Mouse (Mus musculus): ENCODE measurements at regions not wholly inside any gene's neighbourhood (a gene's known extent, or its start where the extent isn't known, plus 50 kb on each side); places are given as distances from the start of the nearest gene placed in this dataset.

DNA sequence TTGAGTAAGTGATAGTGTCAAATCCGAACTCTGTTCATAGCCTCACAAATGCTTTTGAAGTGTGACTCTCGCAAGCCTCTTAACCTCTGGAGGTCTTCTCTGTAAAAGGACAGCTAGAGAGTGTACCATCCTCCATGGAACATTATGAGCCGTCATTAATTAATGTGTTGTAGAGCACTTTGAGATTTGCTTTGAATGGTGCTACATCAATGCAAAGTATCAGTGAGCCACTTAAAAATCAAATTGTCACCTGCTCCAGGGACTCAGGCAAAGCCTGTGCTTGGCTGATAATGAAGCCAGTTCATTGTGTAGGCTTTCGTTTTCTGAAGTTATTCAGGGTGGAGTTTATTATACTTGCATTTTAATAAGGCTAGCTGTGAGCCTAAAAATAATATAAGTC lies 801.8 kb upstream of the B3galt2 start:
- Histone ChIP-seq H3K9me3 (no peaks in the 10 kb centered on the region), H3K9ac (no peak overlapping the region), H3K27ac (no peak overlapping the region), H3K36me3 (no peaks in the 10 kb centered on the region), H3K4me2 (replicated peaks) (no peak overlapping the region), H3K4me3 (replicated peaks) (no peak overlapping the region), H3K4me1 (replicated peaks) (no peaks in the 10 kb centered on the region), H3K27me3 (replicated peaks) (no peaks in the 10 kb centered on the region)
- ATAC-seq: no peak
- 73% methylated on average over 4 of the region's 4 CpGs for WGBS

DNA sequence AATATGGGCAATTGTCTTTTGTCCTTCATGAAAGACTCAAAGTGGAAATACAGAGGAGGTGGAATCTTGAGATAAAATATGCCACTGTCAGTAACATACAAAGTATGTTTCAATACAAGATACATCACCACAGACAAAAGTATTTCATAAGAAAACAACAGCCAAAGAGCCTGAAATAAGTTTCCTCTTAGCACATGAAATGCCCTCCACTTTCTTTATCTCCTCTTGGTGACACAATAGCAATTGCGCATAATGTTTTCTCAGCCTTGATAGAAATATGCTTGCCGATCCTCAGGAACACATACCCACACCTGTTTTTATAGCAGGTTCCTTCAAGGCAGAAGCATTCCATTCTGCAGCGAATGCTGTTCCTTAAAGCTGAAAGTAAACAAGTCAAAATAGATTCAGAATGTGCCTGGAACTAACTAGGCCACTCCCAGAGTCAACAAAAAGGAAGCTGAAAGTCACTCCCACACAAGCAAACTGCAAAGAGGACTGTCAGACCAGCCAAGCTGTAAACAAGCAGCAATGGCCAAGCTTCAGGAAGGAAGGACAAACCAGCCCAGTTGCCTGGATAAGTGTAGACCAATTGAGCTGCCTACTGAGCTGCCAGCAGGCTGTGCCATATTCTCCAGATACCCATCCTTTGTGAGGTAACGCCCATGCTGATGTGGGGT lies 773.3 kb upstream of the B3galt2 start:
- H3K4me1 ChIP-seq (replicated peaks): no peaks in the 10 kb centered on the region
- H3K4me2 ChIP-seq (replicated peaks): no peak overlapping the region
- no peak overlapping the region for H3K9ac ChIP-seq
- H3K27ac ChIP-seq: no peak overlapping the region
- no peaks in the 10 kb centered on the region for H3K9me3 ChIP-seq
- H3K4me3 ChIP-seq (replicated peaks): no peak overlapping the region
- no peaks in the 10 kb centered on the region for H3K27me3 ChIP-seq (replicated peaks)
- ATAC-seq: no peak
- WGBS: 55% methylated on average over 4 of the region's 4 CpGs
- no peaks in the 10 kb centered on the region for H3K36me3 ChIP-seq

DNA sequence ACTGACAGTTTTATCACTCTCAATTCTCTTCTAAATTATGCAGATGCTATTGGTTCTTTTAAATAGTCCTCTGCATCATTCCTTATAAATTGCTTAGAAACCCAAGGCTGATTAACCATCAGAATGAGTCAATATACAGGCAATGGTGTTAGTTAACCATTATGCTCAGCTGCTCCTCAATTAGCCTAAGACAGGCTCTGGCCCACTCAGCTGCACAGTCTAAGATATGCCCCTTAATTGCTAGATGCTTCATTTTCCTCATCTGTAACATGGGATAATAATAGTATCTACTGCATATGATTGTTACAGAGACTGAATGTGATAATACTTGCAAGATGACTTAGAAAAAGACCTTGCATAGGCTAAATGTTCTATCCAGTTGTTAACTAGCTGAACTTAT lies 748.6 kb upstream of the B3galt2 start:
- Histone ChIP-seq H3K36me3 (no peaks in the 10 kb centered on the region), H3K27ac (no peak overlapping the region), H3K4me3 (replicated peaks) (no peak overlapping the region), H3K9me3 (no peaks in the 10 kb centered on the region), H3K27me3 (replicated peaks) (no peaks in the 10 kb centered on the region), H3K4me2 (replicated peaks) (no peak overlapping the region), H3K4me1 (replicated peaks) (no peaks in the 10 kb centered on the region), H3K9ac (no peak overlapping the region)
- no peak for ATAC-seq

DNA sequence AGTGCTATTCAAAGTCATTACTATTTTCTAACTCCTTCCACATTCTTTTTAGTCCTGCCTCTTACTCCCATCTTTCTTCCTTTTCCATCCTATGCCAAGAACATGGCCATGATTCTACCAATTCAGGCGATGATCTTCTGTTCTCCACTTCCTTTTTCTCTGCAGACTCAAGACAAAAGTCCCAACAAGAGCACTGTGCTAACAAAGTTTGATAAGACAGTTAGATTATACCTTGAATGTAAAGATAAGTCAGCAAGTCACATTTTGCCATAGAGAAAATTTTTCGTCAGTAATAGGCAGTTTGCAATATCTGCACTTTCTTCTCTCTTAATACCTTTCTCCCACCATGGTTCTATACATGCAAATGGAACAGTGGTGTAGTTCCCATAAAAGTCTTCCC lies 747.3 kb upstream of the B3galt2 start:
- Histone ChIP-seq H3K36me3 (no peaks in the 10 kb centered on the region), H3K4me2 (replicated peaks) (no peak overlapping the region), H3K27me3 (replicated peaks) (no peaks in the 10 kb centered on the region), H3K9ac (no peak overlapping the region), H3K4me3 (replicated peaks) (no peak overlapping the region), H3K4me1 (replicated peaks) (no peaks in the 10 kb centered on the region), H3K27ac (no peak overlapping the region), H3K9me3 (no peaks in the 10 kb centered on the region)
- no peak for ATAC-seq
- 79% methylated on average over 2 of the region's 2 CpGs for WGBS

DNA sequence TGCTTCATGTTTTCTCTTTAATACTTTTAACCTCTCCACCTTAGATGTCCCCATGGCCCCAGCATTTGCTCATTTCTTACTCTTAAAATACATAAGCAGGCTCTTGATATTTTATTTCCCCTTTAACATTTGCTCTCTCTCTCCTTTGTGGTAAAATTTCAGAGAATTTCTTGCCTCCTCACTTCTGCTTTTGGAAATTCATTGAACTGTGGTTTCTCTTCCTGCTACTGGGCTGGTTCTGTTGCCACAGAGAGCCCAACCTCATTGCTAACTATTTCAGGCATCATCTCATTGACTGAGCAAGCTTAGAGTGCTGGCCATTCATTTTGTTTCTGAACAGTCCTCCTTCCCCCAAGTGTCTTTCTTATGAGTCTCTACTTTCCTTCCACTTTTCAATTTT lies 746.3 kb upstream of the B3galt2 start:
- H3K4me3 ChIP-seq (replicated peaks): no peak overlapping the region
- H3K36me3 ChIP-seq: no peaks in the 10 kb centered on the region
- no peak overlapping the region for H3K27ac ChIP-seq
- no peaks in the 10 kb centered on the region for H3K4me1 ChIP-seq (replicated peaks)
- H3K9me3 ChIP-seq: no peaks in the 10 kb centered on the region
- H3K27me3 ChIP-seq (replicated peaks): no peaks in the 10 kb centered on the region
- H3K9ac ChIP-seq: no peak overlapping the region
- H3K4me2 ChIP-seq (replicated peaks): no peak overlapping the region
- ATAC-seq: no peak

DNA sequence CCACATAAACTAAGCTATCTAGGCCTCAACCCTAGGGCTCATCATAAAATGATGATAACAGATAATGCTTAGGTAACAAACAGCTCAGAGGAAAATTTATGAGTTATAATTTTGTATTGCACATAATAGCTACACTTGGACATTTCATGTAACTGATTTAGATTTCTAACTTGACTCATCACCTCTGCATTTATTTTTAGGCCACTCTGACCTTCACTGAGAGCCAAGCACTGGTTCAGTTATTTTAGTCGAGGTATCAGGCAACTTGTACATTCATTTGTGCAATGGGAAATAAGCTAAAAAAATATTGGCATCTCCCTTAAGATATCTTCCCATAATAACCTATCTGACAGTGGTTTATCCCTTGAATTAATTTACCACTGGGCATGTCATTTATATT lies 745.4 kb upstream of the B3galt2 start:
- no peaks in the 10 kb centered on the region for H3K36me3 ChIP-seq
- 73% methylated on average over 1 of the region's 1 CpGs for WGBS
- H3K4me1 ChIP-seq (replicated peaks): no peaks in the 10 kb centered on the region
- no peak for ATAC-seq
- H3K4me2 ChIP-seq (replicated peaks): no peak overlapping the region
- no peak overlapping the region for H3K4me3 ChIP-seq (replicated peaks)
- H3K9me3 ChIP-seq: no peaks in the 10 kb centered on the region
- no peaks in the 10 kb centered on the region for H3K27me3 ChIP-seq (replicated peaks)
- no peak overlapping the region for H3K27ac ChIP-seq
- H3K9ac ChIP-seq: no peak overlapping the region

DNA sequence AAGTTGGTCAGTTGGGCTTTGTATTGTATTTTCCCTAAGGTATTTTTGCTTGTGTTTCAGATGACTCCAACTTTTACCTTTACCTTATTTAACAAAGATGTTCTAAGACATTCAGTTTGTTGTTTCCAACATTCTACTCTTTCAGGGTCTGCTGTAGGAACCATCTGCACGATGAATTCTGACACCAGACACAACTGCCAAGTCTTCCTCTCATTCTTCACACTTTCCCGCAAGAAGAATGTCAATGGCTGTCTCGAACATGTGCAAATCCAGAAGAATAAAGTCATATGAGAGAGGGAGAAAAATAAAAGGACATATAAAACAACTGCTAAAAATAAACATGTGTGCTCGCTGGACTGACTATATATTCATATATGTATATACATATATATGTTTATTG lies 730.6 kb upstream of the B3galt2 start:
- ATAC-seq: no peak
- WGBS: 87% methylated on average over 4 of the region's 4 CpGs
- H3K4me2 ChIP-seq (replicated peaks): no peak overlapping the region
- no peaks in the 10 kb centered on the region for H3K36me3 ChIP-seq
- H3K9me3 ChIP-seq: no peaks in the 10 kb centered on the region
- H3K9ac ChIP-seq: no peak overlapping the region
- H3K4me1 ChIP-seq (replicated peaks): no peaks in the 10 kb centered on the region
- H3K27ac ChIP-seq: no peak overlapping the region
- no peaks in the 10 kb centered on the region for H3K27me3 ChIP-seq (replicated peaks)
- no peak overlapping the region for H3K4me3 ChIP-seq (replicated peaks)

DNA sequence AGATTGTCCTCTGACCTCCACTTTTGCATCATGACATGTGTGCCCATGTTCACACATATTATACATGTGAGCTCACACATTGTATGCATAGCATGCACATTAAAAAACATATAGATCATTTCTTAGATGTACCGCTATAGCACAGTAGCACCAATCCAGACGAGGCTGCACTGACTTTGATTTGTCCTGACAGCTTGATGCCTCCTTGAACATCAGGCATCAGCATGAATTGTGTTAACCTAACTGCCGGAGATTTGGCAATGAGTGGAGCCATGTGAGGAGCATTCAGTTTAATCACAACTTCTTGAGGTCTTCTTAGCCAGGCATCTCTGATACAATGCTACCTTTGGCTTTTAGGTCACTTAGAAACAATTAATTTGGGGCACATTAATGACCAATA lies 683.8 kb upstream of the B3galt2 start:
- Histone ChIP-seq H3K27ac (no peak overlapping the region), H3K4me1 (replicated peaks) (no peaks in the 10 kb centered on the region), H3K27me3 (replicated peaks) (no peaks in the 10 kb centered on the region), H3K36me3 (no peaks in the 10 kb centered on the region), H3K4me3 (replicated peaks) (no peak overlapping the region), H3K9ac (no peak overlapping the region), H3K4me2 (replicated peaks) (no peak overlapping the region), H3K9me3 (no peaks in the 10 kb centered on the region)
- 85% methylated on average over 3 of the region's 3 CpGs for WGBS
- no peak for ATAC-seq

DNA sequence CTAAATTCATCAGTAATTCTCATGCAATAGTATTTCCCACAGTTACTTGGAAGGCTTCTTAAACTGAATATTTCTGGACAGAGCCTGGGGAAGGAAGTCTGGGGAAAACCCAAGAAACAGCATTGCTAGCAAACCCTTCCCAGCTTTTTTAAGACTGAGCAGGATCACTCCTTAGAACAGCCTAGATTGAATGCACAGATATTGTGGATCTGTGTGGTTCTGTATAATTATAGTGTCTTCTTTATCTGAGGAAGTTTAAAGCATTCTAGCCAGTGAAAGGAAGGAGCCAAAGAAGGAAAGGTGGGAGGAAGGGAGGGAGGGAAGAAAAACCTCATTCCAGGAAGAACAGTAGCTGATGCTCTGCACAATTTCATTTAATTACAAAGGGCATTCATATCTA lies 669.0 kb upstream of the B3galt2 start:
- Histone ChIP-seq H3K4me2 (replicated peaks) (no peak overlapping the region), H3K4me1 (replicated peaks) (no peaks in the 10 kb centered on the region), H3K36me3 (no peaks in the 10 kb centered on the region), H3K9ac (no peak overlapping the region), H3K27ac (no peak overlapping the region), H3K4me3 (replicated peaks) (no peak overlapping the region), H3K9me3 (no peaks in the 10 kb centered on the region), H3K27me3 (replicated peaks) (no peaks in the 10 kb centered on the region)
- no peak for ATAC-seq

DNA sequence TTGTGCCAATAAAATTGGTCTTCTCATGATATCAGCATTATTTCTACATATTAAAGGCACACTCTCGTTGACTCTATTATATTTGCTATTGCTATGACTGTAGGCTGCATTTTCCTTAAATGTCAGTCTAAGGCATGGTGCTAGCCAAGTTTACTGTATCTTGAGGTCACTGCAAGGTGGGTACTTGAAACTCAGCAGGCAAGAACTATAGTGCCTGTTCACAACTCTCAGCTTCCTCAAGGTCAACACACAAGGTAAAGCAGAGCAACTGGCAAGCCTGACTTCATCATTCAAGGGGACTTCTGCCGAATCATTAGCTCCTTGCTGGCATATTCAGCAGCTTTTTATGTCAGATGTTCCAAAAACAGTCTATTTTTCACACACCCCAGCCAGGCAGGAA lies 667.1 kb upstream of the B3galt2 start:
- H3K36me3 ChIP-seq: no peaks in the 10 kb centered on the region
- WGBS: 66% methylated on average over 2 of the region's 2 CpGs
- no peaks in the 10 kb centered on the region for H3K27me3 ChIP-seq (replicated peaks)
- no peak overlapping the region for H3K4me2 ChIP-seq (replicated peaks)
- H3K4me1 ChIP-seq (replicated peaks): no peaks in the 10 kb centered on the region
- no peaks in the 10 kb centered on the region for H3K9me3 ChIP-seq
- H3K9ac ChIP-seq: no peak overlapping the region
- ATAC-seq: no peak
- H3K4me3 ChIP-seq (replicated peaks): no peak overlapping the region
- H3K27ac ChIP-seq: no peak overlapping the region

DNA sequence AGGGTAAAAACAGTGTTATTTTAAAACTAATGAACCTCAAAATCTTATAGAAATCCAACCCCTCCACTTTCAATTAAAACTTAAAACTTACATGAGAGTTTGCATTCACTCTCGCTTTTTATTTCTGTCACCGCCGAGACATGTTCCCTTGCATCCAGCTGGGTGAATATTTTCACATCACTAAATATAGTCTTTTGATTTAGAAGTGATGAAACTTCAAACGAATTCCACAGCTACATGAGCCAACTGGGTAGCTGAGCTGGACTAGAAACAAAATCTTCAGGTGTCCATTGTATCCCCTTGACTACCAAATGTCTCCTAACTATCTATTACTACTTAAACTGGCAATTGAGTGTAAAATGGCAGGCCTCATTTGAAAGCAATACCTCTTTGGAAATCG lies 657.5 kb upstream of the B3galt2 start:
- no peaks in the 10 kb centered on the region for H3K9me3 ChIP-seq

DNA sequence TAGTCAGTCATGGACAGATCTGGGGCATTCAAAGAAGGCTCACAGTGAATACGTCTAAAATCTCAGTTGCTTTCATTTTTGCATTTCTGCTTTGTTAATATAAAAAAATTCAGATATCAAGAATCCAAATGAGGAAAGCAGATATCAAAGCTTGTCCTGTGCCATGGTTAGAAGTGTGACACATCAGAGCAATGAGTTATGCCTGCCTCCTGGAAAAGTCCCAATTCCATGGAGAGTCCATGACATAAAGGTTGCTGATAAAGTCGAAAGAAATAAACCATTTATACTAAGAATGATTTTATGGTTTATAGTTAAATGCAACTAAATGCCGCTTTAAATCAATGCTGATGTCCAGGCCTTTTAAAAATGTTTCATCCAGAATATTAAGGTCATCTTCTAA lies 656.8 kb upstream of the B3galt2 start:
- 71% methylated on average over 3 of the region's 3 CpGs for WGBS
- no peak overlapping the region for H3K9ac ChIP-seq
- ATAC-seq: no peak
- no peaks in the 10 kb centered on the region for H3K4me1 ChIP-seq (replicated peaks)
- H3K36me3 ChIP-seq: no peaks in the 10 kb centered on the region
- H3K27ac ChIP-seq: no peak overlapping the region
- H3K4me3 ChIP-seq (replicated peaks): no peak overlapping the region
- H3K27me3 ChIP-seq (replicated peaks): no peaks in the 10 kb centered on the region
- H3K9me3 ChIP-seq: no peaks in the 10 kb centered on the region
- no peak overlapping the region for H3K4me2 ChIP-seq (replicated peaks)

More for the DNA sequence above, 657.5 kb upstream of the B3galt2 start:
- Histone ChIP-seq H3K27me3 (replicated peaks) (no peaks in the 10 kb centered on the region), H3K9ac (no peak overlapping the region), H3K4me1 (replicated peaks) (no peaks in the 10 kb centered on the region), H3K4me3 (replicated peaks) (no peak overlapping the region), H3K4me2 (replicated peaks) (no peak overlapping the region), H3K36me3 (no peaks in the 10 kb centered on the region), H3K27ac (no peak overlapping the region)
- ATAC-seq: no peak
- 83% methylated on average over 5 of the region's 5 CpGs for WGBS

DNA sequence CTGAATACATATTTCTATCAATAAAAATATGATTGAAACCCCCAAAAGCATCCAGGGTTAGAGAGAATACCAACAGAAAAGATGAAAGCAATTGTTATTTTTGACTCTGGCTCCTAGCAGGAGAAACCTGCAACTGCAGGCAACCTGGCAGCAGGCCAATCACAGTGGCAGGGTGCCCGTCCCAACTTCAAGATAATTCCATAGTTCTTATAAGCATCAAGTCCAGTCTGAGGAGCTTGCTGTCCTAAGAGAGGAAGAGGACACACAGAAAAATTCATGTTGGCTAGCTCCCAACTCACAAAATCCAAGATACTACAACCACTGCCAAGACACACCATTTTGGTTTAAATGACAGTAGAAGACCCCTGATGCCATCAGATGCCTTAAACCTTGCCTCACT lies 654.9 kb upstream of the B3galt2 start:
- WGBS: 65% methylated on average over 1 of the region's 1 CpGs
- H3K4me1 ChIP-seq (replicated peaks): no peaks in the 10 kb centered on the region
- no peak for ATAC-seq
- H3K36me3 ChIP-seq: no peaks in the 10 kb centered on the region
- H3K9ac ChIP-seq: no peak overlapping the region
- no peak overlapping the region for H3K27ac ChIP-seq
- no peaks in the 10 kb centered on the region for H3K27me3 ChIP-seq (replicated peaks)
- no peak overlapping the region for H3K4me2 ChIP-seq (replicated peaks)
- H3K4me3 ChIP-seq (replicated peaks): no peak overlapping the region
- H3K9me3 ChIP-seq: no peaks in the 10 kb centered on the region

DNA sequence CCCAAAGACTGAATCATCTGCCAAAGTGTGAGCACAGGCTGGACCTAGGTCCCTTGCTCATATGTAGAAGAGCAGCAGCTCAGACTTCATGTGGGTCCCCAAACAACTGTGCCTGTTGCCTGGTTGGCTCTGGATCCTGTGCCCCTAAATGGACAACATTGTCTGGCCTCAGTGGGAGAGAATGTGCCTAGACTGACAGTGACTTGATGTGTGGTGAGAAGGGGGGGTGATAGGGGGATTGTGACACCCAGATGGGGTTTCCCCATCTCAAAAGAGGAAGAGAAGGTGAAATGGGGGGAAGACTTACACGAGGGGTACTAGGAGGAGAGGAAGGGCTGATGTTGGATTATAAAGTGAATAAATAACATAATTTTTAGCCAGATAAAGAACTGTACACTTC lies 640.2 kb upstream of the B3galt2 start:
- H3K9ac ChIP-seq: no peak overlapping the region
- H3K9me3 ChIP-seq: no peaks in the 10 kb centered on the region
- no peaks in the 10 kb centered on the region for H3K36me3 ChIP-seq
- 50% methylated on average over 1 of the region's 1 CpGs for WGBS
- no peak overlapping the region for H3K4me2 ChIP-seq (replicated peaks)
- H3K27me3 ChIP-seq (replicated peaks): no peaks in the 10 kb centered on the region
- ATAC-seq: no peak
- no peaks in the 10 kb centered on the region for H3K4me1 ChIP-seq (replicated peaks)
- H3K4me3 ChIP-seq (replicated peaks): no peak overlapping the region
- H3K27ac ChIP-seq: no peak overlapping the region

Data from intestine, embryonic 15.5 days (tissue).